Mouse (Mus musculus) embryonic fibroblast, embryonic 13.5 days (primary cell): ENCODE results near the gene Arhgap23.

Experiments
- CTCF ChIP-seq: IDR thresholded peaks from 2 replicates; pipeline ENCODE4 v1.5.1; 2011; ENCODE audit warnings: mild to moderate bottlenecking, control low read depth, low read length, moderate library complexity, borderline replicate concordance; ENCODE audit not compliant: insufficient read depth
- POLR2A ChIP-seq: IDR thresholded peaks from 2 replicates; pipeline ENCODE4 v1.6.1; 2011; ENCODE audit warnings: low read depth, mild to moderate bottlenecking, control low read depth, low read length, moderate library complexity

DNA sequence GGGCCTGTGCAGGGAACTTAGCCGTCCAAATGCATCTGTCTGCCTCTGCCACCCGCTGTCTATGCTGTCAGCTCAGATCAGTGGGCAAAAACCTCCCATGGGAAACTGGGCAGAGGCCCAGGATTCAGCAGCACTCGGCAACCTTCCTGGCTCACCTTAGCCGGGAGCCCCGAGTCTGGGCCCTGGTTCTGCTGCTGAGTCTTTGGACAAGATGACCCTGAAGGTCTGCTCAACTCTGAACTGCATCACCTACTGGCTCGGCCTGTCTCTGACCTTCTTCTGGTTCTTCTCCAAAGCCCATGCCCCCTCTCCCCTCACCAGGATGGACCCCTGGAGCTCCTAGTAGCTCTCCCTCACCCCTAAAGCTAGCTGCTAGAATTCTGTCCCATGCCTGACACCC, 30.3 kb downstream of the Arhgap23 start:
- TF ChIP-seq CTCF, result no peak
- TF ChIP-seq POLR2A, result no peak
